Mouse (Mus musculus) colon, adult 2 months (tissue): ENCODE results near the gene Odam. TPM values are rescaled to one million over a fixed set of nuclear protein-coding genes. Genes with fewer than 3 reads are reported as not detected.

ENCODE experiments used
- polyA plus RNA-seq: library from polyadenylated mRNA; depleted of rRNA; stranded (reverse); fragments of >200 nt; gene quantifications from 2 replicates; pipeline ENCODE4 v1.2.3, GENCODE M21; 2012; rRNA removed

Odam gene
- not detected in 2 replicates for polyA plus RNA-seq

GRCm38 (mm10) chr5:87884729-87885128, at the start of gene Odam:
Gene Odam, plus strand, starts transcription at chr5:87885029.

GRCm38 (mm10) chr5:87925372-87925771, 40.5 kb downstream of the Odam start, which contains the start of gene Csn3:
Gene Csn3, plus strand, starts transcription at chr5:87925579.

Other genes starting within 250 kb of the Odam start
- gene Csn1s1, start 218.8 kb upstream of the Odam start, polyA plus RNA-seq: not detected in 2 replicates
- not detected in 2 replicates for gene Csn2, start 185.4 kb upstream of the Odam start, polyA plus RNA-seq
- gene Csn1s2a, start 110.5 kb upstream of the Odam start, polyA plus RNA-seq: not detected in 2 replicates
- gene Csn1s2b, start 76.9 kb upstream of the Odam start, polyA plus RNA-seq: not detected in 2 replicates
- gene Prr27, start 59.3 kb upstream of the Odam start, polyA plus RNA-seq: not detected in 2 replicates
- not detected in 2 replicates for gene Csn3, start 40.5 kb downstream of the Odam start, polyA plus RNA-seq
- not detected in 2 replicates for gene 2310003L06Rik, start 84.4 kb downstream of the Odam start, polyA plus RNA-seq
- not detected in 2 replicates for gene Gm28434, start 84.5 kb downstream of the Odam start, polyA plus RNA-seq
- not detected in 2 replicates for gene Cabs1, start 94.4 kb downstream of the Odam start, polyA plus RNA-seq
- gene Smr3a, start 117.5 kb downstream of the Odam start, polyA plus RNA-seq: not detected in 2 replicates
- not detected in 2 replicates for gene Smr2, start 201.5 kb downstream of the Odam start, polyA plus RNA-seq
- gene Gm11116, start 226.5 kb downstream of the Odam start, polyA plus RNA-seq: not detected in 2 replicates